Mouse (Mus musculus) left cerebral cortex, adult 2 months (tissue): ENCODE data around the gene Ercc6l2. TPM values are rescaled to one million over a fixed set of nuclear protein-coding genes. Genes with fewer than 3 reads are reported as not detected.
A peak's percentile ranks its signal among the peaks of the same experiment; 100 is the strongest.

Experiments used
- DNase-seq, 2 experiments: peaks; one replicate each; pipeline ENCODE4 v3.0.0; 2021 to 2022; ENCODE audit warnings: low spot score in 2 of 2, mixed read lengths in 1 of 2; ENCODE audit errors: extremely low spot score in 1 of 2
- H3K27ac ChIP-seq: fragments of 200-600 bp; 2 replicates; pipeline ENCODE4 v1.8.1; 2022
- H3K4me3 ChIP-seq: fragments of 200-600 bp; 2 replicates; pipeline ENCODE4 v1.8.1; 2022
- CTCF ChIP-seq: fragments of 200-600 bp; IDR thresholded peaks from 2 replicates; pipeline ENCODE4 v1.8.1; 2022; ENCODE audit warnings: antibody characterized with exemption, mild to moderate bottlenecking, moderate library complexity
- intact Hi-C: fragments of 180-260 bp; cut with DNase I; formaldehyde crosslinking; loops from one replicate; pipeline ENCODE4 v1.15.1; 2025
- total RNA-seq, 2 experiments: library from RNA; stranded (reverse); gene quantifications; 2 replicates each; pipeline ENCODE4 v1.2.3; 2021

Ercc6l2 gene
- total RNA-seq, 2 experiments from 2014 or later: 14.2 to 14.6 TPM

- TF ChIP-seq CTCF: no peak
- Histone ChIP-seq H3K27ac (no peak overlapping the region; the same call in 1 of the 2 replicates), H3K4me3 (peak overlapping the region; percentile 38)
- intact Hi-C loops: loop anchor here (2.0 to 5.0 kb wide), 2 partner anchors 122 to 136 kb away; no protein-coding TSS in a partner anchor
- no peak for DNase-seq
Measured at GRCm38 (mm10) chr13:63900679-63901302, 85.8 kb downstream of the Ercc6l2 start.

- H3K4me3 ChIP-seq: peak overlapping the region; percentile 38
- DNase-seq: peak; percentile 64 to 78
- TF ChIP-seq CTCF: peak; percentile 52
- H3K27ac ChIP-seq: peak overlapping the region; percentile 76
- intact Hi-C loops: loop anchor here (2.0 to 5.0 kb wide), 2 partner anchors 121 to 135 kb away; no protein-coding TSS in a partner anchor
Measured at GRCm38 (mm10) chr13:63901303-63901713, 86.3 kb downstream of the Ercc6l2 start.

- H3K4me3 ChIP-seq: peak overlapping the region; percentile 38
- H3K27ac ChIP-seq: peak overlapping the region; percentile 76
- DNase-seq: peak; percentile 23 to 44
- TF ChIP-seq CTCF: no peak
- intact Hi-C loops: loop anchor here (2.0 to 5.0 kb wide), 2 partner anchors 120 to 135 kb away; no protein-coding TSS in a partner anchor
Measured at GRCm38 (mm10) chr13:63901714-63902597, 86.9 kb downstream of the Ercc6l2 start.

- intact Hi-C loops: no loop called here
- Histone ChIP-seq H3K27ac (no peak overlapping the region), H3K4me3 (no peak overlapping the region)
- DNase-seq: no peak
- no peak for TF ChIP-seq CTCF
Measured at GRCm38 (mm10) chr13:63906516-63906915, 91.5 kb downstream of the Ercc6l2 start.

- DNase-seq: no peak
- no peak for TF ChIP-seq CTCF
- H3K4me3 ChIP-seq: no peak overlapping the region
- intact Hi-C loops: no loop called here
- no peak overlapping the region for H3K27ac ChIP-seq
Measured at GRCm38 (mm10) chr13:63907437-63907836, 92.4 kb downstream of the Ercc6l2 start.

- DNase-seq: no peak
- TF ChIP-seq CTCF: no peak
- Histone ChIP-seq H3K27ac (no peak overlapping the region), H3K4me3 (no peak overlapping the region)
- intact Hi-C loops: no loop called here
Measured at GRCm38 (mm10) chr13:63910141-63910804, 95.2 kb downstream of the Ercc6l2 start.

GRCm38 (mm10) chr13:63911617-63912016 is 96.6 kb downstream of the Ercc6l2 start:
- TF ChIP-seq CTCF: no peak
- intact Hi-C loops: no loop called here
- no peak for DNase-seq
- H3K4me3 ChIP-seq: no peak overlapping the region
- no peak overlapping the region for H3K27ac ChIP-seq

- intact Hi-C loops: no loop called here
- Histone ChIP-seq H3K4me3 (no peak overlapping the region), H3K27ac (no peak overlapping the region)
- DNase-seq: no peak
- no peak for TF ChIP-seq CTCF
Measured at GRCm38 (mm10) chr13:63913136-63913535, 98.1 kb downstream of the Ercc6l2 start.

- no peak for TF ChIP-seq CTCF
- H3K27ac ChIP-seq: no peak overlapping the region
- intact Hi-C loops: no loop called here
- DNase-seq: no peak
- H3K4me3 ChIP-seq: no peak overlapping the region
Measured at GRCm38 (mm10) chr13:63915176-63915575, 100.1 kb downstream of the Ercc6l2 start.

- intact Hi-C loops: no loop called here
- DNase-seq: no peak
- no peak for TF ChIP-seq CTCF
- H3K27ac ChIP-seq: no peak overlapping the region
- no peak overlapping the region for H3K4me3 ChIP-seq
Measured at GRCm38 (mm10) chr13:63915684-63916083, 100.6 kb downstream of the Ercc6l2 start.

- intact Hi-C loops: no loop called here
- H3K27ac ChIP-seq: no peak overlapping the region
- no peak for TF ChIP-seq CTCF
Measured at GRCm38 (mm10) chr13:63916568-63916967, 101.5 kb downstream of the Ercc6l2 start.

GRCm38 (mm10) chr13:63917198-63917767 is 102.2 kb downstream of the Ercc6l2 start:
- intact Hi-C loops: no loop called here
- Histone ChIP-seq H3K27ac (no peak overlapping the region), H3K4me3 (no peak overlapping the region)
- no peak for TF ChIP-seq CTCF
- DNase-seq: peak; percentile 28 to 56

More at GRCm38 (mm10) chr13:63916568-63916967, 101.5 kb downstream of the Ercc6l2 start:
- no peak overlapping the region for H3K4me3 ChIP-seq
- no peak for DNase-seq
